Mouse (Mus musculus) forebrain, embryonic 16.5 days (tissue): ENCODE results near the gene Ankrd13c. TPM values are rescaled to one million over a fixed set of nuclear protein-coding genes. Genes with fewer than 3 reads are reported as not detected.

Experiments used
- ATAC-seq: fragments of 200-750 bp; cut with Nextera tagmentation; 2 replicates; pipeline ENCODE4 v1.8.0; 2017; ENCODE audit warnings: mild to moderate bottlenecking, moderate library complexity
- H3K27ac ChIP-seq: fragments of 300-500 bp; sonication (generic); 2 replicates; pipeline ENCODE4 v1.5.1; 2014; ENCODE audit warnings: low read length, control low read depth
- H3K27me3 ChIP-seq: fragments of 300-500 bp; sonication (generic); replicated peaks from 2 replicates; pipeline ENCODE4 v1.6.1; 2014; ENCODE audit warnings: low read length; ENCODE audit not compliant: control insufficient read depth, insufficient read depth
- H3K36me3 ChIP-seq: fragments of 300-500 bp; sonication (generic); 2 replicates; pipeline ENCODE4 v1.6.1; 2014; ENCODE audit not compliant: control insufficient read depth, insufficient read depth
- H3K4me1 ChIP-seq: fragments of 300-500 bp; sonication (generic); replicated peaks from 2 replicates; pipeline ENCODE4 v1.6.1; 2014; ENCODE audit warnings: low read length; ENCODE audit not compliant: control insufficient read depth, insufficient read depth
- H3K4me2 ChIP-seq: fragments of 300-500 bp; sonication (generic); 2 replicates; pipeline ENCODE4 v1.6.1; 2014; ENCODE audit warnings: mild to moderate bottlenecking, low read length, control low read depth
- H3K4me3 ChIP-seq: fragments of 300-500 bp; sonication (generic); replicated peaks from 2 replicates; pipeline ENCODE4 v1.5.1; 2014; ENCODE audit warnings: mild to moderate bottlenecking, low read length, control low read depth
- H3K9ac ChIP-seq: fragments of 300-500 bp; sonication (generic); replicated peaks from 2 replicates; pipeline ENCODE4 v1.6.1; 2014; ENCODE audit warnings: low read depth, low read length, control low read depth
- H3K9me3 ChIP-seq: fragments of 300-500 bp; sonication (generic); 2 replicates; pipeline ENCODE4 v1.6.1; 2016; ENCODE audit warnings: low read length; ENCODE audit not compliant: control insufficient read depth
- WGBS: fragments of 180-500 bp; shearing (Covaris S2); extraction: QIAGEN DNeasy Blood & Tissue Kit; methylation state at CpG from one replicate; pipeline ENCODE4 v1.1.7; 2014; 5-methylcytosine and 5-hydroxymethylcytosine counted together
- polyA plus RNA-seq: library from polyadenylated mRNA; unstranded; fragments of >200 nt; fragmentation: Nextera tagmentation; extraction: Ambion mirVana; gene quantifications from 2 replicates; pipeline ENCODE4 v1.2.1, GENCODE M21; 2015

Ankrd13c gene
- polyA plus RNA-seq, 1 experiment from 2014 or later, result 26.5 TPM

- no peak overlapping the region for H3K4me3 ChIP-seq
- H3K4me1 ChIP-seq, result peaks cover 16% of the 10 kb centered on the region
- H3K27me3 ChIP-seq, result no peaks in the 10 kb centered on the region
- no peak overlapping the region for H3K4me2 ChIP-seq
- no peak overlapping the region for H3K9ac ChIP-seq
- WGBS, result 74% methylated on average over 3 of the region's 3 CpGs
- H3K36me3 ChIP-seq, result no peaks in the 10 kb centered on the region
- no peaks in the 10 kb centered on the region for H3K9me3 ChIP-seq
- H3K27ac ChIP-seq, result no peak overlapping the region
- ATAC-seq, result no peak
Measured at GRCm38 (mm10) chr3:158038106-158038505, 91.1 kb downstream of the Ankrd13c start.

- no peaks in the 10 kb centered on the region for H3K36me3 ChIP-seq
- no peak for ATAC-seq
- no peak overlapping the region for H3K27ac ChIP-seq
- H3K4me3 ChIP-seq, result no peak overlapping the region
- no peak overlapping the region for H3K9ac ChIP-seq
- no peaks in the 10 kb centered on the region for H3K9me3 ChIP-seq
- H3K4me1 ChIP-seq, result peaks cover 7% of the 10 kb centered on the region
- no peak overlapping the region for H3K4me2 ChIP-seq
- H3K27me3 ChIP-seq, result no peaks in the 10 kb centered on the region
- WGBS, result 85% methylated on average over 2 of the region's 2 CpGs
Measured at GRCm38 (mm10) chr3:158040755-158041154, 93.7 kb downstream of the Ankrd13c start.

GRCm38 (mm10) chr3:158049508-158049907 lies 102.5 kb downstream of the Ankrd13c start:
- no peaks in the 10 kb centered on the region for H3K27me3 ChIP-seq
- no peaks in the 10 kb centered on the region for H3K4me1 ChIP-seq
- 73% methylated on average over 2 of the region's 2 CpGs for WGBS
- H3K9ac ChIP-seq, result no peak overlapping the region
- no peak overlapping the region for H3K4me3 ChIP-seq
- H3K4me2 ChIP-seq, result no peak overlapping the region
- H3K9me3 ChIP-seq, result no peaks in the 10 kb centered on the region
- no peak for ATAC-seq
- H3K27ac ChIP-seq, result no peak overlapping the region
- peaks cover 4% of the 10 kb centered on the region; the same call in 1 of the 2 replicates for H3K36me3 ChIP-seq

Other genes starting within 250 kb of the Ankrd13c start
- gene Cth, start 22.2 kb upstream of the Ankrd13c start, polyA plus RNA-seq, result 3.2 and 3.9 TPM in 2 replicates
- gene Srsf11, start 89.4 kb downstream of the Ankrd13c start, polyA plus RNA-seq, result 277 and 288 TPM in 2 replicates
- 56.8 and 70.4 TPM in 2 replicates for gene Lrrc40, start 89.4 kb downstream of the Ankrd13c start, polyA plus RNA-seq